In the genomic region with DNA sequence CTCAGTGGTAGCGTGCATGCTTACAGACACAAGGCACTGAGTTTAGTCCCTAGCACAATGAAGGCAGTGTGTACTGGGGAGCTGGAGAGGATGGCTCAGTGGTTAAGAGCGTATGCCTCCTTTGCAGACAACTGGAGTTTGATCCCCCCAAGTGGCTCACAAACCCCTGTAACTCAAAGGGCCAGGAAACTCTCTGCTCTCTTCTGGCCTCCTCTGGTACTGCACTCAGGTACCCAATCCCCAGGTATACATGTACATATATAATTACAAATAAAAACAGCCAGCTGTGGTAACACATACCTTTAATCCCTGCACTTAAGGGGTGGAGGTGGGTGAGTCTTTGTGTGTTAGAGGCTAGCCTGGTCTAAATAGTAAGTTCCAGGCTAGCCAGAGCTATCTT, we compare ENCODE assay signal across 13 mouse cellular contexts. TPM values are rescaled to one million over a fixed set of nuclear protein-coding genes. Genes with fewer than 3 reads are reported as not detected.
DNase-seq lines count a peak whose midpoint lies in the region; ATAC-seq and TF ChIP-seq lines count a peak whose summit lies in the region.
"Had no signal": no experiment of that assay in that cellular context is flagged by ENCODE, and none has a peak within 500 bp of the region (broad histone marks: within the 10 kb centered on the region; RNA-seq: fewer than 3 reads in every experiment).

No protein-coding gene starts in this region.

- H3K4me3 ChIP-seq in gastrocnemius, adult 2 months = no peak overlapping the region
- no peak overlapping the region for H3K4me3 ChIP-seq in lung, embryonic 14.5 days (ENCODE audit: low read depth, low read length)
- H3K4me3 ChIP-seq: erythroblast, embryonic 14.5 days; liver, embryonic 12.5 days; neural tube, embryonic 12.5 days had no signal

- no peaks in the 10 kb centered on the region for H3K4me1 ChIP-seq in lung, embryonic 14.5 days (ENCODE audit: insufficient read depth)
- H3K4me1 ChIP-seq: liver, embryonic 12.5 days; neural tube, embryonic 12.5 days had no signal

- WGBS in lung, embryonic 14.5 days = 75% methylated on average over 2 of the region's 2 CpGs

- H3K4me2 ChIP-seq in lung, embryonic 14.5 days = no peak overlapping the region
- H3K4me2 ChIP-seq: liver, embryonic 12.5 days; neural tube, embryonic 12.5 days had no signal

- no peak overlapping the region for H3K9ac ChIP-seq in lung, embryonic 14.5 days
- H3K9ac ChIP-seq: liver, embryonic 12.5 days; neural tube, embryonic 12.5 days had no signal

- no peak for DNase-seq in gastrocnemius, adult 2 months
- no peak for DNase-seq in gastrocnemius, postnatal 36 days
- no peak for DNase-seq in lung, embryonic 14.5 days
- no peak for DNase-seq in lung, adult 18-20 months
- DNase-seq in ZHBTc4 (ENCODE audit: low read depth, low spot score) = peak; percentile 50
- DNase-seq in thymus, postnatal 0 days (ENCODE audit: low spot score) = peak; percentile 42
- DNase-seq in frontal cortex, postnatal 25 days (ENCODE audit: low spot score in 2 of 2) = no peak
- DNase-seq in right cerebral cortex, postnatal 25 days = no peak
- DNase-seq: heart, postnatal 14 days had no signal

- H3K36me3 ChIP-seq in lung, embryonic 14.5 days (ENCODE audit: insufficient read depth) = no peaks in the 10 kb centered on the region
- H3K36me3 ChIP-seq: liver, embryonic 12.5 days; neural tube, embryonic 12.5 days had no signal

- TF ChIP-seq CTCF in gastrocnemius, adult 2 months (IDR thresholded peaks at IDR 0.05) = peak; percentile 38
- peak; percentile 39 for TF ChIP-seq CTCF in lung, embryonic 14.5 days (IDR thresholded peaks at IDR 0.05; ENCODE audit: low read depth)

- no peak overlapping the region for H3K27ac ChIP-seq in gastrocnemius, adult 2 months
- H3K27ac ChIP-seq in lung, embryonic 14.5 days (ENCODE audit: low read depth) = no peak overlapping the region
- H3K27ac ChIP-seq: liver, embryonic 12.5 days; neural tube, embryonic 12.5 days had no signal

- no peaks in the 10 kb centered on the region for H3K27me3 ChIP-seq in lung, embryonic 14.5 days (ENCODE audit: insufficient read depth, low read length)
- H3K27me3 ChIP-seq: liver, embryonic 12.5 days; neural tube, embryonic 12.5 days had no signal

- ATAC-seq in lung, embryonic 14.5 days (ENCODE audit: insufficient read depth) = no peak
- ATAC-seq: activated CD4-positive, CD25-positive, alpha-beta regulatory T cell, adult 4 months; liver, embryonic 12.5 days had no signal

- no peaks in the 10 kb centered on the region for H3K9me3 ChIP-seq in lung, embryonic 14.5 days (ENCODE audit: low read depth, low read length)
- H3K9me3 ChIP-seq: liver, embryonic 12.5 days; neural tube, embryonic 12.5 days had no signal

- intact Hi-C loops in gastrocnemius, adult 2 months (cut with DNase I) = loop anchor here (5.0 kb wide), 1 partner anchor 63 kb away; no protein-coding TSS in a partner anchor
- intact Hi-C loops in gastrocnemius, postnatal 36 days (cut with DNase I) = no loop called here

RNA-seq across cellular contexts. Expression of a gene that starts 56.9 kb away (rescaled TPM):
- total RNA-seq in gastrocnemius, adult 2 months (2021) = 1 to 10 TPM; 3.1 to 8.5 TPM
- 1 to 10 TPM; 5.8 to 6.0 TPM for total RNA-seq in gastrocnemius, postnatal 36 days (2021)
- polyA plus RNA-seq in lung, embryonic 14.5 days (2014; fragmentation: Nextera tagmentation; extraction: Ambion mirVana) = 60.3 and 63.1 TPM in 2 replicates
- polyA plus RNA-seq in thymus, postnatal 0 days (2015; fragmentation: Nextera tagmentation; extraction: Ambion mirVana) = 36.4 and 37.8 TPM in 2 replicates

Comparison
In these comparisons a context has a peak if more than half of its experiments do, and no peak if none do; other contexts are left out.
1. DNase-seq: peak in ZHBTc4 (single experiment) and thymus, postnatal 0 days (single experiment); none in gastrocnemius, adult 2 months (single experiment), gastrocnemius, postnatal 36 days (0 of 2), lung, embryonic 14.5 days (single experiment), lung, adult 18-20 months (0 of 2), frontal cortex, postnatal 25 days (0 of 2) and right cerebral cortex, postnatal 25 days (single experiment).